Mouse (Mus musculus) kidney, postnatal 0 days (tissue): ENCODE measurements around the gene Pcnx2. TPM values are rescaled to one million over a fixed set of nuclear protein-coding genes. Genes with fewer than 3 reads are reported as not detected.

Source experiments
- ATAC-seq: fragments of 200-750 bp; cut with Nextera tagmentation; replicated peaks from 2 replicates; pipeline ENCODE4 v1.8.0; 2017; ENCODE audit warnings: low read depth, moderate number of reproducible peaks, moderate TSS enrichment, moderate library complexity; ENCODE audit not compliant: low FRiP score
- DNase-seq: peaks from one replicate; pipeline ENCODE4 v3.0.0-alpha.2; 2016; ENCODE audit warnings: low spot score
- H3K27ac ChIP-seq: fragments of 300-500 bp; sonication (generic); 2 replicates; pipeline ENCODE4 v1.5.1; 2014; ENCODE audit warnings: mild to moderate bottlenecking
- H3K27me3 ChIP-seq: fragments of 300-500 bp; sonication (generic); 2 replicates; pipeline ENCODE4 v1.6.1; 2014; ENCODE audit warnings: low read length, mixed read lengths; ENCODE audit not compliant: insufficient read depth
- H3K36me3 ChIP-seq: fragments of 300-500 bp; sonication (generic); 2 replicates; pipeline ENCODE4 v1.6.1; 2014; ENCODE audit warnings: low read length, mixed read lengths; ENCODE audit not compliant: insufficient read depth
- H3K4me1 ChIP-seq: fragments of 300-500 bp; sonication (generic); replicated peaks from 2 replicates; pipeline ENCODE4 v1.6.1; 2014; ENCODE audit warnings: antibody characterized with exemption, low read length, mixed read lengths; ENCODE audit not compliant: insufficient read depth
- H3K4me2 ChIP-seq: fragments of 300-500 bp; sonication (generic); 2 replicates; pipeline ENCODE4 v1.6.1; 2014; ENCODE audit warnings: mild to moderate bottlenecking, low read length, moderate library complexity, mixed read lengths
- H3K4me3 ChIP-seq: fragments of 300-500 bp; sonication (generic); replicated peaks from 2 replicates; pipeline ENCODE4 v1.5.1; 2014; ENCODE audit warnings: low read depth, low read length
- H3K9ac ChIP-seq: fragments of 300-500 bp; sonication (generic); 2 replicates; pipeline ENCODE4 v1.6.1; 2014; ENCODE audit warnings: low read depth, low read length
- H3K9me3 ChIP-seq: fragments of 300-500 bp; sonication (generic); replicated peaks from 2 replicates; pipeline ENCODE4 v1.6.1; 2016; ENCODE audit warnings: low read length, inconsistent platforms, mixed read lengths
- CTCF ChIP-seq: IDR thresholded peaks from 2 replicates; pipeline ENCODE4 v1.5.1; 2016; ENCODE audit warnings: antibody characterized with exemption, low read depth, mild to moderate bottlenecking, moderate library complexity
- WGBS: fragments of 180-500 bp; shearing (Covaris S2); extraction: QIAGEN DNeasy Blood & Tissue Kit; methylation state at CpG from one replicate; pipeline ENCODE4 v1.1.7; 2014; 5-methylcytosine and 5-hydroxymethylcytosine counted together
- polyA plus RNA-seq: library from polyadenylated mRNA; unstranded; fragments of >200 nt; fragmentation: Nextera tagmentation; extraction: Ambion mirVana; gene quantifications from 2 replicates; pipeline ENCODE4 v1.2.1, GENCODE M21; 2015

The Pcnx2 gene
- polyA plus RNA-seq, 1 experiment from 2014 or later = 0.13 TPM

GRCm38 (mm10) chr8:125733964-125734956 lies 163.9 kb downstream of the Pcnx2 start:
- 8% methylated on average over 51 of the region's 52 CpGs for WGBS
- Histone ChIP-seq H3K27me3 (no peaks in the 10 kb centered on the region), H3K27ac (peak overlapping the region; percentile 31; the same call in 1 of the 2 replicates)

GRCm38 (mm10) chr8:125729746-125730145 lies 168.4 kb downstream of the Pcnx2 start, which contains the start of gene Ntpcr:
TSS of gene Ntpcr (plus strand) at chr8:125729963.
- Histone ChIP-seq H3K27me3 (no peaks in the 10 kb centered on the region), H3K9ac (no peak within 1 kb of the TSS), H3K9me3 (no peaks in the 10 kb centered on the region), H3K36me3 (no peaks in the 10 kb centered on the region), H3K4me3 (no peak within 1 kb of the TSS), H3K4me2 (no peak within 1 kb of the TSS), H3K4me1 (peaks cover 5% of the 10 kb centered on the region), H3K27ac (no peak within 1 kb of the TSS)
- ATAC-seq (no peak), DNase-seq (no peak)
- TF ChIP-seq CTCF = no peak
- WGBS = 71% methylated on average over 7 of the region's 7 CpGs

More at GRCm38 (mm10) chr8:125733964-125734956, 163.9 kb downstream of the Pcnx2 start:
- no peaks in the 10 kb centered on the region for H3K9me3 ChIP-seq
- H3K9ac ChIP-seq = peak overlapping the region; percentile 78
- no peak for TF ChIP-seq CTCF
- H3K4me2 ChIP-seq = peak overlapping the region; percentile 86
- peak overlapping the region; percentile 71 for H3K4me3 ChIP-seq
- H3K4me1 ChIP-seq = peaks cover 6% of the 10 kb centered on the region
- DNase-seq (peak; percentile 93), ATAC-seq (peak; percentile 91)
- H3K36me3 ChIP-seq = no peaks in the 10 kb centered on the region

- no peak for TF ChIP-seq CTCF
- no peak overlapping the region for H3K4me2 ChIP-seq
- H3K4me1 ChIP-seq = no peaks in the 10 kb centered on the region
- 40% methylated on average over 8 of the region's 8 CpGs for WGBS
- H3K9ac ChIP-seq = no peak overlapping the region
- no peak for DNase-seq
- ATAC-seq = no peak
- no peaks in the 10 kb centered on the region for H3K9me3 ChIP-seq
- no peak overlapping the region for H3K4me3 ChIP-seq
- H3K36me3 ChIP-seq = no peaks in the 10 kb centered on the region
- H3K27me3 ChIP-seq = no peaks in the 10 kb centered on the region
- H3K27ac ChIP-seq = no peak overlapping the region
Observed at GRCm38 (mm10) chr8:125727797-125728196, 170.3 kb downstream of the Pcnx2 start.

- TF ChIP-seq CTCF = no peak
- 77% methylated on average over 5 of the region's 5 CpGs for WGBS
- Histone ChIP-seq H3K36me3 (no peaks in the 10 kb centered on the region), H3K27ac (no peak overlapping the region), H3K9me3 (no peaks in the 10 kb centered on the region), H3K4me3 (no peak overlapping the region), H3K9ac (no peak overlapping the region), H3K4me2 (no peak overlapping the region), H3K4me1 (no peaks in the 10 kb centered on the region), H3K27me3 (no peaks in the 10 kb centered on the region)
- DNase-seq (no peak), ATAC-seq (no peak)
Observed at GRCm38 (mm10) chr8:125726986-125727385, 171.1 kb downstream of the Pcnx2 start.

GRCm38 (mm10) chr8:125726143-125726542 lies 172.0 kb downstream of the Pcnx2 start:
- Histone ChIP-seq H3K4me2 (no peak overlapping the region), H3K27me3 (no peaks in the 10 kb centered on the region), H3K4me1 (no peaks in the 10 kb centered on the region), H3K9me3 (no peaks in the 10 kb centered on the region), H3K4me3 (no peak overlapping the region), H3K36me3 (no peaks in the 10 kb centered on the region), H3K27ac (0 out of 2 replicates have a peak overlapping the region, but pooled peaks have one; percentile 19), H3K9ac (no peak overlapping the region)
- no peak for TF ChIP-seq CTCF
- ATAC-seq = no peak
- WGBS = 84% methylated on average over 4 of the region's 4 CpGs
- no peak for DNase-seq

- H3K27ac ChIP-seq = no peak overlapping the region
- WGBS = 81% methylated on average over 6 of the region's 6 CpGs
- no peaks in the 10 kb centered on the region for H3K9me3 ChIP-seq
- ATAC-seq = no peak
- H3K4me3 ChIP-seq = no peak overlapping the region
- no peaks in the 10 kb centered on the region for H3K4me1 ChIP-seq
- DNase-seq = peak; percentile 44
- H3K36me3 ChIP-seq = no peaks in the 10 kb centered on the region
- TF ChIP-seq CTCF = no peak
- no peak overlapping the region for H3K4me2 ChIP-seq
- no peaks in the 10 kb centered on the region for H3K27me3 ChIP-seq
- H3K9ac ChIP-seq = no peak overlapping the region
Observed at GRCm38 (mm10) chr8:125725037-125725820, 172.9 kb downstream of the Pcnx2 start.
